Mouse (Mus musculus) limb, embryonic 10.5 days (tissue): ENCODE data around the gene Ssh1. TPM values are rescaled to one million over a fixed set of nuclear protein-coding genes. Genes with fewer than 3 reads are reported as not detected.

ENCODE experiments used
- DNase-seq: peaks from one replicate; pipeline ENCODE4 v3.0.0-alpha.2; 2017; ENCODE audit warnings: low spot score
- H3K27ac ChIP-seq: fragments of 300-500 bp; sonication (generic); 2 replicates; pipeline ENCODE4 v1.5.1; 2016; ENCODE audit warnings: mild to moderate bottlenecking
- H3K27me3 ChIP-seq: fragments of 300-500 bp; sonication (generic); 2 replicates; pipeline ENCODE4 v1.6.1; 2016; ENCODE audit warnings: low read depth, mild to moderate bottlenecking; ENCODE audit not compliant: poor library complexity, severe bottlenecking
- H3K36me3 ChIP-seq: fragments of 300-500 bp; sonication (generic); 2 replicates; pipeline ENCODE4 v1.6.1; 2016; ENCODE audit warnings: mild to moderate bottlenecking, moderate library complexity
- H3K4me1 ChIP-seq: fragments of 300-500 bp; sonication (generic); 2 replicates; pipeline ENCODE4 v1.6.1; 2016
- H3K4me3 ChIP-seq: fragments of 300-500 bp; sonication (generic); 2 replicates; pipeline ENCODE4 v1.5.1; 2016; ENCODE audit warnings: mild to moderate bottlenecking, moderate library complexity
- H3K9me3 ChIP-seq: fragments of 300-500 bp; sonication (generic); replicated peaks from 2 replicates; pipeline ENCODE4 v1.6.1; 2016; ENCODE audit warnings: mild to moderate bottlenecking
- whole genome bisulfite sequencing: fragments of 180-500 bp; shearing (Covaris S2); methylation state at CpG from one replicate; pipeline ENCODE4 v1.1.7; 2016; 5-methylcytosine and 5-hydroxymethylcytosine counted together
- polyA plus RNA-seq: library from polyadenylated mRNA; unstranded; fragments of >200 nt; fragmentation: Nextera tagmentation; extraction: Ambion mirVana; gene quantifications from 2 replicates; pipeline ENCODE4 v1.2.1, GENCODE M21; 2016

Gene Ssh1
- polyA plus RNA-seq, 1 experiment from 2014 or later: 16.4 TPM

GRCm38 (mm10) chr5:113955281-113955680 lies 38.4 kb downstream of the Ssh1 start:
- Histone ChIP-seq H3K36me3 (peaks cover 64% of the 10 kb centered on the region), H3K9me3 (no peaks in the 10 kb centered on the region), H3K27ac (no peak overlapping the region), H3K4me3 (no peak overlapping the region), H3K27me3 (no peaks in the 10 kb centered on the region), H3K4me1 (peaks cover 22% of the 10 kb centered on the region)
- WGBS: 90% methylated on average over 5 of the region's 5 CpGs
- no peak for DNase-seq

- H3K36me3 ChIP-seq: peaks cover 72% of the 10 kb centered on the region
- WGBS: 16% methylated on average over 7 of the region's 7 CpGs
These were observed 39.3 kb downstream of the Ssh1 start for GRCm38 (mm10) chr5:113954421-113954820.

GRCm38 (mm10) chr5:113952519-113952918 lies 41.2 kb downstream of the Ssh1 start:
- H3K27me3 ChIP-seq: no peaks in the 10 kb centered on the region
- H3K27ac ChIP-seq: no peak overlapping the region
- no peak for DNase-seq
- no peaks in the 10 kb centered on the region for H3K4me1 ChIP-seq
- 90% methylated on average over 10 of the region's 10 CpGs for WGBS
- H3K9me3 ChIP-seq: no peaks in the 10 kb centered on the region
- peaks cover 81% of the 10 kb centered on the region for H3K36me3 ChIP-seq
- H3K4me3 ChIP-seq: no peak overlapping the region

More at GRCm38 (mm10) chr5:113954421-113954820, 39.3 kb downstream of the Ssh1 start:
- H3K27ac ChIP-seq: no peak overlapping the region
- peaks cover 16% of the 10 kb centered on the region for H3K4me1 ChIP-seq
- H3K27me3 ChIP-seq: no peaks in the 10 kb centered on the region
- DNase-seq: peak; percentile 87
- no peaks in the 10 kb centered on the region for H3K9me3 ChIP-seq
- H3K4me3 ChIP-seq: no peak overlapping the region

- no peak overlapping the region for H3K4me3 ChIP-seq
- H3K27me3 ChIP-seq: no peaks in the 10 kb centered on the region
- no peaks in the 10 kb centered on the region for H3K4me1 ChIP-seq
- H3K27ac ChIP-seq: no peak overlapping the region
- DNase-seq: no peak
- H3K9me3 ChIP-seq: no peaks in the 10 kb centered on the region
- WGBS: 91% methylated on average over 11 of the region's 11 CpGs
- peaks cover 82% of the 10 kb centered on the region for H3K36me3 ChIP-seq
These were observed 42.0 kb downstream of the Ssh1 start for GRCm38 (mm10) chr5:113951693-113952071.

- Histone ChIP-seq H3K36me3 (peaks cover 89% of the 10 kb centered on the region), H3K4me1 (no peaks in the 10 kb centered on the region), H3K27me3 (no peaks in the 10 kb centered on the region), H3K9me3 (no peaks in the 10 kb centered on the region), H3K4me3 (no peak overlapping the region), H3K27ac (peak overlapping the region; percentile 4; the same call in 1 of the 2 replicates)
- 86% methylated on average over 19 of the region's 19 CpGs for WGBS
- no peak for DNase-seq
These were observed 42.7 kb downstream of the Ssh1 start for GRCm38 (mm10) chr5:113950786-113951692.

GRCm38 (mm10) chr5:113950133-113950532 lies 43.6 kb downstream of the Ssh1 start:
- H3K4me1 ChIP-seq: no peaks in the 10 kb centered on the region
- no peaks in the 10 kb centered on the region for H3K27me3 ChIP-seq
- WGBS: 96% methylated on average over 17 of the region's 17 CpGs
- H3K9me3 ChIP-seq: no peaks in the 10 kb centered on the region
- no peak overlapping the region for H3K4me3 ChIP-seq
- no peak overlapping the region for H3K27ac ChIP-seq
- no peak for DNase-seq
- H3K36me3 ChIP-seq: peaks cover 90% of the 10 kb centered on the region

- Histone ChIP-seq H3K27ac (no peak overlapping the region), H3K27me3 (no peaks in the 10 kb centered on the region), H3K36me3 (peaks cover 97% of the 10 kb centered on the region), H3K9me3 (no peaks in the 10 kb centered on the region), H3K4me3 (no peak overlapping the region), H3K4me1 (no peaks in the 10 kb centered on the region)
- 58% methylated on average over 2 of the region's 2 CpGs for WGBS
- no peak for DNase-seq
These were observed 46.4 kb downstream of the Ssh1 start for GRCm38 (mm10) chr5:113947280-113947679.

GRCm38 (mm10) chr5:113945126-113945525 lies 48.6 kb downstream of the Ssh1 start:
- WGBS: 95% methylated on average over 6 of the region's 6 CpGs
- Histone ChIP-seq H3K27me3 (no peaks in the 10 kb centered on the region), H3K36me3 (peaks cover 100% of the 10 kb centered on the region), H3K4me3 (no peak overlapping the region), H3K9me3 (no peaks in the 10 kb centered on the region), H3K4me1 (no peaks in the 10 kb centered on the region), H3K27ac (no peak overlapping the region)
- DNase-seq: no peak

- Histone ChIP-seq H3K9me3 (no peaks in the 10 kb centered on the region), H3K27me3 (no peaks in the 10 kb centered on the region)
These were observed 50.4 kb downstream of the Ssh1 start for GRCm38 (mm10) chr5:113943328-113943727.

GRCm38 (mm10) chr5:113942580-113942979 lies 51.1 kb downstream of the Ssh1 start:
- Histone ChIP-seq H3K9me3 (no peaks in the 10 kb centered on the region), H3K27ac (no peak overlapping the region), H3K27me3 (no peaks in the 10 kb centered on the region), H3K4me1 (no peaks in the 10 kb centered on the region), H3K4me3 (no peak overlapping the region), H3K36me3 (peaks cover 86% of the 10 kb centered on the region)
- WGBS: 85% methylated on average over 12 of the region's 12 CpGs
- DNase-seq: no peak

More at GRCm38 (mm10) chr5:113943328-113943727, 50.4 kb downstream of the Ssh1 start:
- no peak for DNase-seq
- Histone ChIP-seq H3K27ac (no peak overlapping the region), H3K36me3 (peaks cover 92% of the 10 kb centered on the region), H3K4me1 (no peaks in the 10 kb centered on the region), H3K4me3 (no peak overlapping the region)
- 87% methylated on average over 12 of the region's 12 CpGs for WGBS

- Histone ChIP-seq H3K4me3 (no peak overlapping the region), H3K27me3 (no peaks in the 10 kb centered on the region), H3K4me1 (0 out of 2 replicates have a peak, but pooled peaks cover 7% of the 10 kb centered on the region), H3K36me3 (peaks cover 54% of the 10 kb centered on the region), H3K27ac (no peak overlapping the region), H3K9me3 (no peaks in the 10 kb centered on the region)
- no peak for DNase-seq
- WGBS: 47% methylated on average over 12 of the region's 12 CpGs
These were observed 54.3 kb downstream of the Ssh1 start for GRCm38 (mm10) chr5:113939263-113939900.

GRCm38 (mm10) chr5:113937650-113938049 lies 56.0 kb downstream of the Ssh1 start:
- H3K9me3 ChIP-seq: no peaks in the 10 kb centered on the region
- H3K36me3 ChIP-seq: peaks cover 37% of the 10 kb centered on the region
- no peaks in the 10 kb centered on the region for H3K27me3 ChIP-seq
- no peak for DNase-seq
- H3K4me3 ChIP-seq: no peak overlapping the region
- H3K4me1 ChIP-seq: 0 out of 2 replicates have a peak, but pooled peaks cover 7% of the 10 kb centered on the region
- 82% methylated on average over 7 of the region's 7 CpGs for WGBS
- no peak overlapping the region for H3K27ac ChIP-seq

GRCm38 (mm10) chr5:113933889-113934288 lies 59.8 kb downstream of the Ssh1 start:
- DNase-seq: no peak
- Histone ChIP-seq H3K4me1 (peaks cover 22% of the 10 kb centered on the region), H3K9me3 (no peaks in the 10 kb centered on the region), H3K4me3 (no peak overlapping the region), H3K36me3 (peaks cover 8% of the 10 kb centered on the region; the same call in 1 of the 2 replicates), H3K27ac (no peak overlapping the region), H3K27me3 (no peaks in the 10 kb centered on the region)
- WGBS: 81% methylated on average over 6 of the region's 6 CpGs
